Mouse (Mus musculus) layer of hippocampus, adult 8-10 months (tissue): ENCODE results near the gene Miga2. TPM values are rescaled to one million over a fixed set of nuclear protein-coding genes. Genes with fewer than 3 reads are reported as not detected.

Experiments
- DNase-seq, 2 experiments: peaks; one replicate each; pipeline ENCODE4 v3.0.0; 2022; ENCODE audit warnings: low spot score in 2 of 2
- total RNA-seq, 4 experiments: library from RNA; stranded (reverse); gene quantifications; 2 replicates each; pipeline ENCODE4 v1.2.4; 2022

Gene Miga2
- total RNA-seq, 4 experiments from 2014 or later: 104 to 146 (median 121) TPM

GRCm38 (mm10) chr2:30357552-30358510 is 6.2 kb upstream of the Miga2 start:
- no peak for DNase-seq

GRCm38 (mm10) chr2:30358533-30359531 is 5.2 kb upstream of the Miga2 start, which contains the start of gene Sh3glb2:
Gene Sh3glb2 (minus strand): TSS chr2:30359337.
- peak in 1 of 2 experiments; percentile 68 for DNase-seq

GRCm38 (mm10) chr2:30360626-30361025 is 3.4 kb upstream of the Miga2 start:
- no peak for DNase-seq

- no peak for DNase-seq
Observed at GRCm38 (mm10) chr2:30362865-30363264, 1.2 kb upstream of the Miga2 start.

GRCm38 (mm10) chr2:30365281-30366069 is 1.4 kb downstream of the Miga2 start:
- DNase-seq: no peak

- DNase-seq: no peak
Observed at GRCm38 (mm10) chr2:30366203-30366602, 2.2 kb downstream of the Miga2 start.

- no peak for DNase-seq
Observed at GRCm38 (mm10) chr2:30371544-30371943, 7.5 kb downstream of the Miga2 start.

- no peak for DNase-seq
Observed at GRCm38 (mm10) chr2:30372726-30373125, 8.7 kb downstream of the Miga2 start.

- DNase-seq: no peak
Observed at GRCm38 (mm10) chr2:30375893-30376292, 11.9 kb downstream of the Miga2 start.

GRCm38 (mm10) chr2:30377721-30378120 is 13.7 kb downstream of the Miga2 start:
- no peak for DNase-seq

- no peak for DNase-seq
Observed at GRCm38 (mm10) chr2:30379307-30379706, 15.3 kb downstream of the Miga2 start.

- DNase-seq: no peak
Observed at GRCm38 (mm10) chr2:30380564-30381376, 16.7 kb downstream of the Miga2 start.

- DNase-seq: no peak
Observed at GRCm38 (mm10) chr2:30381377-30381725, 17.3 kb downstream of the Miga2 start.

GRCm38 (mm10) chr2:30384814-30385213 is 20.8 kb downstream of the Miga2 start:
- DNase-seq: no peak

- no peak for DNase-seq
Observed at GRCm38 (mm10) chr2:30385591-30385990, 21.6 kb downstream of the Miga2 start.

- DNase-seq: no peak
Observed at GRCm38 (mm10) chr2:30386913-30387312, 22.9 kb downstream of the Miga2 start.

- DNase-seq: no peak
Observed at GRCm38 (mm10) chr2:30389000-30389399, 25.0 kb downstream of the Miga2 start.

- peak; percentile 99 for DNase-seq
Observed at GRCm38 (mm10) chr2:30392114-30392576, 28.1 kb downstream of the Miga2 start, which contains the start of gene Dolpp1. Gene Dolpp1 (plus strand): TSS chr2:30392254.

GRCm38 (mm10) chr2:30392577-30393369 is 28.7 kb downstream of the Miga2 start:
- peak in 1 of 2 experiments; percentile 55 for DNase-seq
